Mouse (Mus musculus): ENCODE data around the gene Auts2.

GRCm38 (mm10) chr5:132485448-132485847 is 57.7 kb downstream of the Auts2 start:
- TF ChIP-seq TAL1 (IDR thresholded peaks at IDR 0.05; ENCODE audit: low read length) (no peak), GATA1 (IDR thresholded peaks at IDR 0.05; ENCODE audit: low read length) (no peak)
